Mouse (Mus musculus) kidney, adult 18-20 months (tissue): ENCODE measurements around the gene Hacl1.
"Not testable (repeated sequence)": the region's sequence is repeated elsewhere in the genome, so short reads cannot be mapped to it uniquely, and the experiment has no call there.

Experiments
- DNase-seq: peaks from one replicate; pipeline ENCODE4 v3.0.0; 2021

The Hacl1 gene

GRCm38 (mm10) chr14:31630677-31631076, 10.4 kb downstream of the Hacl1 start:
- no peak for DNase-seq

- no peak for DNase-seq
These were observed 18.3 kb downstream of the Hacl1 start for GRCm38 (mm10) chr14:31622748-31623147.

DNA sequence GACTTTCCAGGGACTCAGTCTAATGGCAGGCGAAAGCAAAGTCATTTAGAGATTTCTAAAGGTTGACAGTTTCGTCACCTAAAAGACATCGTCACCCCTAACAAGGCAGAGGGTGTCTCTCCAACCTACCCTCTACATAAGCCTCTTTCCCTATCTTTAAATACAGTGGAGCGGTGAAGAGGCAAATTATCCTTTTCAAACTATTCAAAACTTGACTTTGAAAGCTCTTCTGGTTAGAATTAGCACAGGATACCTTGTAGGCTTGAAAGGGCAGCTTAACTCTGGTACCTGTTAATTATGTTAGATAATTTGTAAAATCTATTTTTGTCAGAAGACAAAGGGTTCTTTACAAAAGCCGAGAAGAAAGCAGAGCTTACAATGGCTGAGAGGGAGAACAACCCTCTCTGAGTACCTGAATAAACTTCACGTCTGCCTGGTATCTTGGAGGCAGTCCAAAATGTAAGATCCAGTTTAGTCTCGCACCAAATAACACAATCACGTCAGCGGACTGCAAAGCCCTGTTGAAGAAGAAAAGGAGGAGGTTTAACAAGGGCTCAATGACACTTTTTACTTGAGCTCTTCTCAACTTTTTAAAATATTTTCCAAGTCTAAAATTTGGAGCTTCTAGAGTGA, 20.4 kb downstream of the Hacl1 start:
- no peak for DNase-seq

- DNase-seq = no peak
These were observed 23.1 kb downstream of the Hacl1 start for GRCm38 (mm10) chr14:31617997-31618396.

DNA sequence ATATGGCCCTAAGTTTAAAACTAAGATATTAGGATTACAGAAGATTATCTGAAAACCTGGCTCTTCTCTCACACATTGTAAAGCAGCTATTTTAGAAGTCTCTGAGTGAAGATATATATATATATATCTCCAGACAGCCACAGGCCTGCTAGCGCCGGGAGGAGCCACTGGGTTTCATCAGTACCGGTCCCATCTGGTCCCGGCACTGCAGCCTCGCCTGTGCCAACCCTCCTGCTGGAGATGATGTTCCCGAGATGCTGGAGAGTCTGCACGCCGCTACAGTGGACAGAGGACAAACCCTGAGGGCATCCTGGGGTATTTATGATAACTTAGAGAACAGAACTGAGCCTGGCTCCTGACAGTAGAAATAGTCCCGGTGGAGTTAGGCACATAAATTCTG, 23.9 kb downstream of the Hacl1 start:
- DNase-seq = no peak

DNA sequence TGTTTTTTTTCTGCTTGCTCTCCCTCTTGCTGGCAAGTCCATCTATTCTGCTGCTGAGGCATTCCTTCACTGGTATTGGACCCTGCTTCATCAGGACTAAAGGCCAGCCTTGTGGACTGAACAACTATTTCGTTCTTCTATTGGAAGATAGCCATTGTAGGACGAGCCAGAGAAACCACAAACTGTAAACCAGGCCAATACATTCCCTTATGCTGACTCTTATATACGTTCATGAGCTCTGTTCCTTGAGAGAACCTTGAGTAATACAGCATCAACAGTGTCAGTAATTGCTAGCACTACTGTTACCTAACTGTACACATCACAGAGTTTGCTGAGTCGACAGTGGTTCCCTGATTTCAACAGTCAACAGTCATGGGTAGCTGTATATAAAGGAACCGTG, 27.4 kb downstream of the Hacl1 start:
- no peak for DNase-seq

- DNase-seq = no peak
These were observed 29.1 kb downstream of the Hacl1 start for GRCm38 (mm10) chr14:31611986-31612385.

GRCm38 (mm10) chr14:31605514-31605913, 35.6 kb downstream of the Hacl1 start:
- DNase-seq = no peak

- peak; percentile 18 for DNase-seq
These were observed 36.2 kb downstream of the Hacl1 start for GRCm38 (mm10) chr14:31604916-31605315.

GRCm38 (mm10) chr14:31602616-31602979, 38.5 kb downstream of the Hacl1 start:
- DNase-seq = not testable (repeated sequence)

DNA sequence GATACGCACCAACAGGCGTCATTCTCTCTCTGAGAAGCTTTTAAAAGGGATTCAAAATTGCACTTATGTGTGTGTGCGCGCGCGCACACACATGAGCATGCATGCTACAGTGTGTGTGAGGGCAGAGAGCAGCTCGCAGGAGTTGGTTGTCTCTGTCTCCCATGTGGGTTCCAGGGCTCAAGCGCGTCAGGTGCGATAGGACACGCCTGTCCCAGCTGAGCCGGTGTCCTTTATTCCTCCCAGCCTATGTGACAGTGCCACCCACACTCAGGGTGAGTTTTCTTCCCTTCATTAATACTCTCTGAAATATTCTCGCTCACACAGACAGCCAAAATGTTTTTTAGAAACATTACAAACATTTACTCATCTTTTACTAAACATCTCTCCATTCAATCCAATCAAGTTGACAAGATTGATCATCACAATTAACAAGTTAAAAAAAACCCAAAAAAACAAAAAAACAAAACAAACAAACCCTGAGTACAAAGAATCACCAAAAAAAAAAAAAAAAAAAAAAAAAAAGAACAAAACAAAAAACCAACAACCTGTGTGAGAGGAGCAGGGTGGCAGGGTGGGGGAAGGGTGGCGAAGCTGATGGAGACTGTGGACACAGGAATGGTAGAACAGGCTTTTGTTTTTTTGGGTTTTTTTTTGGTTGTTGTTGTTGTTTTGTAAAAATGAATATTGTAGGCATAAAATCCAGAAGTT, 39.0 kb downstream of the Hacl1 start:
- DNase-seq = no peak

DNA sequence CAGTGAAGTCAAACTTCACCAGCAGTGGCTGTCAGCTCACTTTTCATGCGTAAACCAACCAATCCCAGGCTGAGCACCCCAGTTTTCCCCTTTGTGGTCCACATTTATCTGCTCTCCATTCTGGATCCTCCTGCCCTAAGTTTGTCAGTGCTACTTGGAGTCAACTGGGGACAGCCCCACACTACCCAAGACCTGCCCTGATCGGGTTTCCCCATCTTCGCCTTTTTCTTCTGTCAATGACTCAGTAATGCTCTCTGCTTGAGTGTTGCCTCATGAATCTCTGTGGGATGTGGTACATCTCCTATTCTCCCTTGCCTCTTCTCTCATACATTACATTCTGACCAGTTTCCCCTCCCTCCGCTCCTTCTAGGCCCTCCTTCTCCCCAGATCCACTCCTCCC, 43.6 kb downstream of the Hacl1 start:
- DNase-seq = no peak

DNA sequence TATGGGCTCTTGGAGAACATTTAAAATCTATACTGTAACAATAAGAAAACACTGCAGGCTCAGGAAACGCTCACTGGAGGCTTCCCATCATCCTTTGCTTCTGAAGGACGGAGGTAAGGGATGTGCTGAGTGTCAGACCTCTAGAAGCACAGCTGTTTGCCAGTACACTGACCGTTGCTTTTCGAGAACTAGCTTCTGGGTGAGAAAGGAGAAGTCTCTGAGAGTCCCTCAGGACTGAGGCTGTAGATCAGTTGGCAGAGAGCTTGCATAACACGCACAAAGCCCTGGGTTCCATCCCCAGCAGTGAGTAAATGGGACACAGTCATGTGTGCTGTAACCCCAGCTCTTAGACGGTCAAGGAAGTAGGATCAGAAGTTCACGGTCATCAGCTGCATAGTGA, 44.7 kb downstream of the Hacl1 start:
- DNase-seq = no peak

DNA sequence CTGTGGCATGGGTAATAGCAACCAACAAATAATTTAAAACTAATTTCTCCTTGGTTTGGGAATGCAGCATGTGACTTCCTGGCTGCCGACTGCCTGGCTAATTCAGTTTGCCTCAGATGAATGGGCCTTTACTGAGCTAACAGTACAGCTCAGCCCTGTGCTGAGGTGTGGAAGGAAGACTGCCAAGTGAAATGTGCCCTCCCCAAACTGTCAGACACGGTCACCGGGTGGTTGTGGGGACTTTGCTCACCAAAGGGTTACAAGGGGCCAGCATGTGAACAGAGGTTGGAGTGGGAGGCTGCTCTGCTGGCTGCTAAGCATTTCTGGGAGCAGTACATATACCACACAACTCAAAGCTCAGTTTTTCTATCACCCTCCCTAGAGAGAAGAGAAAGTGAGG, 46.4 kb downstream of the Hacl1 start:
- peak; percentile 49 for DNase-seq

- no peak for DNase-seq
These were observed 48.0 kb downstream of the Hacl1 start for GRCm38 (mm10) chr14:31593036-31593435.

GRCm38 (mm10) chr14:31591243-31591642, 49.8 kb downstream of the Hacl1 start, which contains the start of gene Colq:
Colq (minus strand) TSS chr14:31591343.
- DNase-seq = no peak

DNA sequence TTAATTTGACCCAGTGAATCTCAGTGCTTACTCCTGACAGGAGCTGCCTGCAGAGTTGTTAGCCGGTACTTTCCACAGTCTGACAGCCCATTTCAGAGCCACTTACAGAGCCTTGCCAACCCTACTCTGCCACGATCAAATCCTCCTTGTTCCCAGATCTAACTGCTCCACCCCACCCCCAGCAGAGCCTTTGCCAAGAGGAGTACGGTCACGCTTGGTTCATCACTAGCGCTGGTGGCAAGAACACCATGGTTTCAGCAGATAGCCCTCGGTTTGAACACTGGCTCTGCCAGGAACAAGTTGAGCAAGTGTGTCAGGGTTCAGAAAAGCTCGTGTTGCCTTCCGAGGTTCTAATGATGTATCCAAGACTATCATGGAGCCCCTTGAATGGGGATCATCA, 54.6 kb downstream of the Hacl1 start:
- DNase-seq = no peak

- no peak for DNase-seq
These were observed 58.0 kb downstream of the Hacl1 start for GRCm38 (mm10) chr14:31583082-31583481.

- no peak for DNase-seq
These were observed 62.9 kb downstream of the Hacl1 start for GRCm38 (mm10) chr14:31577966-31578735.

- DNase-seq = no peak
These were observed 64.0 kb downstream of the Hacl1 start for GRCm38 (mm10) chr14:31576846-31577697.

- DNase-seq = no peak
These were observed 65.2 kb downstream of the Hacl1 start for GRCm38 (mm10) chr14:31575866-31576265.

GRCm38 (mm10) chr14:31574903-31575665, 66.0 kb downstream of the Hacl1 start:
- no peak for DNase-seq
